Mouse (Mus musculus): ENCODE data around the gene Ap1m2. TPM values are rescaled to one million over a fixed set of nuclear protein-coding genes. Genes with fewer than 3 reads are reported as not detected.

The Ap1m2 gene
- total and polyA plus RNA-seq, 3 experiments: 0.73 to 1.0 TPM; not detected in 1

DNA sequence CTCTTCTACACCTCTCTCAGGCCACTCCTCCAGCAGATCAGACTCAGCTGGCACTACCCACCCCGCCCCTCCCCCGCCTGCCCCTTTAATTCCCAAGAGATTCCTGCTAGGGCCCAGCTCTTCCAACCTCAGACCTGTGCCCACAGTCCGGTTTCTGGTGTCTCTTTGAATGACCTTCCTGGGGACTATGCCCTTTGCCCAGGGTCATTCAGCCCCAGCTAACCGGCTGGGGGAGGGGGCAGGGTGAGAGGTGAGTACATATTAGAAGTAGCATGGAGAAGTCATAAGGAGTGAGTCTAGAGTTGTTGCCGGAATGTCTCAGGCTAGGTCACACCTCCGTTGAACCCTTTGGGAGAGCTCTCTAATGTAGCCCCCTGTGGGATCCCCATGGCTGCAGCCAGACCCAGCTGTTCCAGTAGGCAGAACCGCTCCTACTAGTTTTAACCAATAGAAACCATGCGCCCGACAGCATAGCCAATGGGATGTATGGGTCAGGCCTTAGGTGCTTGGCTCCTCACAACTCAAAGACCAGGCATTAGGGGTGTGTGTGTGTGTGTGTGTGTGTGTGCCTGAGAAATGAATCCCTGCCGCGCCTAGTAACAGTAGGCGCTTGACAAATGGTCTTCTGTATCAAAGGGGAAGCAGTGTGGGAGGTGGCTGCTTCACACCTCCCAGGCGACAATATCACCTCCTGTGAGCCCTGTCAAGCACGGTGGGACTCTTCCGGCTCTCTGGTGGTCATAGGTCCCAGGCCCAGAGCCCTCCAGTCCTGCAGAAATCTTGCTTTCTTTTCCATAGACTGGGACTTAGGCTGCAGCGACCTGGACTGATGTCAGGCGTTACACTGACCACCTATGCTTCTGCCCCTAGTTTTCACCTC is 62.3 kb downstream of the Ap1m2 start:
- Histone ChIP-seq H3K4me3 (ENCODE audit: control insufficient read depth in 1 of 2, insufficient read depth in 1 of 2, low read depth in 2 of 2, low read length in 2 of 2) (0 out of 4 replicates have a peak overlapping the region, but pooled peaks of 1 of the 2 experiments have one; percentile 6), H3K27ac (ENCODE audit: control insufficient read depth, low read depth, low read length) (no peak overlapping the region), H3K9me3 (replicated peaks; ENCODE audit: insufficient read depth, low read length) (no peaks in the 10 kb centered on the region), H3K9ac (ENCODE audit: control insufficient read depth, low read depth, low read length, poor library complexity, severe bottlenecking) (0 out of 2 replicates have a peak overlapping the region, but pooled peaks have one; percentile 1), H3K79me2 (ENCODE audit: control insufficient read depth, insufficient read depth, low read length, poor library complexity) (no peaks in the 10 kb centered on the region), H3K4me1 (ENCODE audit: control insufficient read depth in 1 of 2, insufficient read depth in 2 of 2, low read length in 2 of 2) (peaks cover 12 to 17% of the 10 kb centered on the region in 2 experiments), H3K27me3 (ENCODE audit: control insufficient read depth in 1 of 2, insufficient read depth in 2 of 2, low read length in 2 of 2) (no peaks in the 10 kb centered on the region; a peak in 1 of 4 replicates), H3K36me3 (ENCODE audit: control insufficient read depth in 1 of 2, insufficient read depth in 2 of 2, low read length in 2 of 2) (peaks cover 0 to 7% of the 10 kb centered on the region in 2 experiments; a peak in 2 of 4 replicates)
- DNase-seq (ENCODE audit: low read depth, low spot score): peak; percentile 83
- TF ChIP-seq MXI1 (IDR thresholded peaks at IDR 0.05; ENCODE audit: low read depth, low read length) (peak; percentile 92), NELFE (IDR thresholded peaks at IDR 0.05; ENCODE audit: low read depth, low read length) (peak; percentile 4; the same call in 1 of the 2 replicates), BHLHE40 (IDR thresholded peaks at IDR 0.05; ENCODE audit: borderline replicate concordance, low read depth, low read length) (no peak), TCF12 (IDR thresholded peaks at IDR 0.05; ENCODE audit: low read depth, low read length) (peak; percentile 41; the same call in 1 of the 2 replicates), ELF1 (IDR thresholded peaks at IDR 0.05; ENCODE audit: low read depth, low read length) (peak; percentile 9; the same call in 1 of the 2 replicates), MYB (IDR thresholded peaks at IDR 0.05; ENCODE audit: low read depth, low read length) (no peak; the same call in 1 of the 2 replicates), USF1 (IDR thresholded peaks at IDR 0.05; ENCODE audit: low read depth, low read length) (0 out of 2 replicates have a peak, but pooled peaks have one; percentile 3), POLR2AphosphoS2 (IDR thresholded peaks at IDR 0.05; ENCODE audit: low read length) (no peak), GABPA (IDR thresholded peaks at IDR 0.05; ENCODE audit: low read depth, low read length) (no peak), UBTF (IDR thresholded peaks at IDR 0.05; ENCODE audit: borderline replicate concordance, insufficient read depth, low read depth, low read length) (no peak), E2F4 (IDR thresholded peaks at IDR 0.05; ENCODE audit: borderline replicate concordance, low read depth, low read length) (no peak), HCFC1 (IDR thresholded peaks at IDR 0.05; ENCODE audit: low read depth, low read length) (no peak), EP300 (IDR thresholded peaks at IDR 0.05; ENCODE audit: low read depth in 1 of 2, low read length in 2 of 2) (peak; percentile 35 to 56; a peak in 2 of 4 replicates), RAD21 (IDR thresholded peaks at IDR 0.05; ENCODE audit: low read depth, low read length) (no peak), POLR2A (IDR thresholded peaks at IDR 0.05; ENCODE audit: control insufficient read depth in 1 of 2, insufficient read depth in 1 of 2, low read depth in 1 of 2, low read length in 2 of 2, poor library complexity in 1 of 2) (0 out of 4 replicates have a peak, but pooled peaks of 1 of the 2 experiments have one; percentile 30), MEF2A (IDR thresholded peaks at IDR 0.05; ENCODE audit: extremely low read depth, insufficient replicate concordance, low read depth, low read length, poor library complexity, severe bottlenecking) (peak; percentile 41; the same call in 1 of the 2 replicates), ETS1 (IDR thresholded peaks at IDR 0.05; ENCODE audit: low read depth, low read length) (no peak), SIN3A (IDR thresholded peaks at IDR 0.05; ENCODE audit: low read length) (peak; percentile 47; the same call in 1 of the 2 replicates), RCOR1 (IDR thresholded peaks at IDR 0.05; ENCODE audit: low read depth, low read length) (no peak), MAX (IDR thresholded peaks at IDR 0.05; ENCODE audit: low read length) (peak; percentile 74), MYC (IDR thresholded peaks at IDR 0.05; ENCODE audit: low read depth, low read length) (0 out of 2 replicates have a peak, but pooled peaks have one; percentile 13)
